Mouse (Mus musculus): Measurements from ENCODE around the gene Tnfrsf1b.

- no peak for TF ChIP-seq GATA1 (IDR thresholded peaks at IDR 0.05; ENCODE audit: borderline replicate concordance, low read length)
- no peak for TF ChIP-seq FLI1 (IDR thresholded peaks at IDR 0.05; ENCODE audit: low read length)
Measured at GRCm38 (mm10) chr4:145240723-145241231, 5.9 kb downstream of the Tnfrsf1b start.
